Mouse (Mus musculus): ENCODE results near the gene Gm614.

DNA sequence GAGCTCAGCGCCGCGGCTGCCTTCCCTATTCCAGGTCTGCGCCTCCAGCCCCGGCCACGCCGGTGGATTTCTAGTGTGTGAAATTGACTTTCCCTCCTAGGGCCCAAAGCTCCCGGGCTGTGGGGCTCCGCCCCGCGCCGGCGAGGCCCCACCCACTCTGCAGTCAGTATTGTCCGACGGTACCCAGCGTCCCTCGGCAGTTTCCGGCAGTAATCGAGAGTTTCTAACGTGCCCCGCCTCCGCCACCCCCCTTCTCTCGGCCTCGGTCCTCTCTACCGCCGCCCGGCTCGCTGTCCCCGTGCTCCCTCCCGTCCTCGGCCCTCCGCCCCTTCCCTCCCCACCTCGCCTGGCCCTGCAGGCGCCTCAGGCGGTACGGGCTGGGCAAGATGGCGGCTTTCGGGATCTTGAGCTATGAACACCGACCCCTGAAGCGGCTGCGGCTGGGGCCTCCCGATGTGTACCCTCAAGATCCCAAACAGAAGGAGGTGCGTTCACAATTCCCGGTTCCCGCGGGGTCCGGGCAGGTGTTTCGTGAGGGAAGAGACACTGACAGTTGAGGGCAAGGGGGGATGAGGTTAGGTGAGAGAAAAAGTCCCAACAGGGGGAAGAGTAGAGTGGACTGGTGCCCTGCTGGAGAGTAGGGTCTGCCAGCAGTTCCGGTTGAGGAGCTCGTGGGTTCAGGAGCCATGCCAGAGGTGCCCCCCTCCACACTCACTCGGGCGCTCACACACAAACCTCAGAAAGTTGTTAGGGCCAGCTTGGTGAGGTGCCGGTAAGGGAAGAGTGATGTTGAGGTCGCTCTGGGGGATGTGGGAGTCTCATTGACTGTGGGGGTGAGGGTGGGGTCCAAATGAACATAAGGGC is 10.3 kb upstream of the Gm614 start, which contains the start of gene Med12:
- TF ChIP-seq EP300 (IDR thresholded peaks at IDR 0.05; ENCODE audit: insufficient read depth, low read depth, low read length) = no peak
- TF ChIP-seq POLR2A (IDR thresholded peaks at IDR 0.05; ENCODE audit: insufficient read depth, low read depth, low read length) = no peak
- TF ChIP-seq CTCF (IDR thresholded peaks at IDR 0.05) = no peak

Measured in heart, adult 2 months (tissue).